Mouse (Mus musculus) gastrocnemius, postnatal 36 days (tissue): Measurements from ENCODE around the gene Mxi1. TPM values are rescaled to one million over a fixed set of nuclear protein-coding genes. Genes with fewer than 3 reads are reported as not detected.

Experiments
- DNase-seq, 2 experiments: peaks; one replicate each; pipeline ENCODE4 v3.0.0; 2022
- intact Hi-C: fragments of 180-260 bp; cut with DNase I; formaldehyde crosslinking; loops from one replicate; pipeline ENCODE4 v1.15.1; 2025
- total RNA-seq, 2 experiments: library from RNA; stranded (reverse); gene quantifications; 2 replicates each; pipeline ENCODE4 v1.2.3; 2021

The Mxi1 gene
- total RNA-seq, 2 experiments from 2014 or later: 35.9 to 47.1 TPM

DNA sequence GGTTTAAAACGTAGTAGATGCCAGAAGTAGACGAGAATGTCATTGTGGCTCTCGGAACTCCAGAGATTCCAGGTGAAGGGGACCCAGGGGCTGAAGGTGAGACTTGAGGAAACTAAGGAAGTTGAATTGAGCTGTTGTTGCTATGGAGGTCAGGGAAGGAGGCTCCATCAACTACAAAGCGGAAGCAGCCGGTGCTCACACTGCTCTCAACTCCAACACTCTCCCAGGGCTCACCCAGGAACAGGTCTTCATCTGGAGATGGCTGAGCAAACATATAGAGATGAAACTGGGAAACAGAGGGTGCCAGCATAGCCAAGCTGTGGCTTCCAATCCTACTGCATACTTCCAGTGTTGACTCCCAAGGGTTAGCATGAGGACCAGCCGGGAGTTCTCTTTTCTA, 6.6 kb downstream of the Mxi1 start:
- no peak for DNase-seq

DNA sequence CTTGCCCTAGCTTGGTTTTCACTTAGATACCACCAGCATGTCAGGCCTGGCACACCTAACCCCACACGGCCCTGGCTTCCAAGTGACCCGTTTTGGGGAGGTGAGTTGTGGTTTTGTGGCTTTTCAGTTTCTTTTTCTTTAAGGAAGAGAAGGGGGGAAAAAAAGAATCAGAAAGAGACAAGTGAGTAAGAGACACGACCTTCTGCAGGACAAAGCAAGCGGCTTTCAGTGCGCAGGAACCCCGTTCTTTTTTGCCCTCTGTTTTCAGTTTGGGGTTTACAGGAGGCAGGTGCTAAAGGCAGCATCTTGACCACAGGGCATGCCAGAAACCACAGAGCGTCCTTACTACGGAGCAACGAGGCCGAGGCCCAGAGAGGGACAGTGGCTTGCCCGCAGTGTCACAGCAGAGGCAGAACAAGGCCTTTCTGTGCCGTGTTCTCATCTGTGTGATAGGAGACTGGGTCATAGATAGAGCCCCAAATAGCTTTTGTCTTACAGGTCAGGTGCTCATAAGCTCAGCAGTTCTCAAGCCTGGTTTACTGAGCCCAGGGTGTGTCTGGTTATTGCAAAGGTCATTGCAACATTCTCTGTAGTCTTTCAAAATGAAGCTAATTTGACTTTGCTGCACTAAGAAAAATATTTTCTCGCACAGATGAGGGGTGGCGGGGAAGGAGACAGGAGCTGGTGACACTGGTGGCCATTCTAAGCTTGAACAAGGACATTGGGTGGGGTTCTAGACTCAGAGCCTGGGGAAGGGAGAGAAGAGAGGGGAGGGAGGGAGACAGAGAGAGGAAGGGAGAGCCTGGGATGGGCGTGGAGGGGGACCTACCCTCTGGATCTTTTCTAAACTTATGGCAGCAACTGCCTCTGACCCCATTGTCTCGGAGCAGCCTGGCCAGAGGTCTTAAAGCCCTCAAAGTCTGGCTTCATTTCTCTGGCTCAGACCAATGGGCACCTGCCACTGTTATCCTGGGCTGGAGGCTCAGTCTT, 8.1 kb downstream of the Mxi1 start:
- no peak for DNase-seq
- intact Hi-C loops: loop anchor here (10.0 kb wide), 1 partner anchor 284 kb away; no protein-coding TSS in a partner anchor

More for the DNA sequence above, 6.6 kb downstream of the Mxi1 start:
- intact Hi-C loops: loop anchor here (10.0 kb wide), 1 partner anchor 282 kb away; no protein-coding TSS in a partner anchor

DNA sequence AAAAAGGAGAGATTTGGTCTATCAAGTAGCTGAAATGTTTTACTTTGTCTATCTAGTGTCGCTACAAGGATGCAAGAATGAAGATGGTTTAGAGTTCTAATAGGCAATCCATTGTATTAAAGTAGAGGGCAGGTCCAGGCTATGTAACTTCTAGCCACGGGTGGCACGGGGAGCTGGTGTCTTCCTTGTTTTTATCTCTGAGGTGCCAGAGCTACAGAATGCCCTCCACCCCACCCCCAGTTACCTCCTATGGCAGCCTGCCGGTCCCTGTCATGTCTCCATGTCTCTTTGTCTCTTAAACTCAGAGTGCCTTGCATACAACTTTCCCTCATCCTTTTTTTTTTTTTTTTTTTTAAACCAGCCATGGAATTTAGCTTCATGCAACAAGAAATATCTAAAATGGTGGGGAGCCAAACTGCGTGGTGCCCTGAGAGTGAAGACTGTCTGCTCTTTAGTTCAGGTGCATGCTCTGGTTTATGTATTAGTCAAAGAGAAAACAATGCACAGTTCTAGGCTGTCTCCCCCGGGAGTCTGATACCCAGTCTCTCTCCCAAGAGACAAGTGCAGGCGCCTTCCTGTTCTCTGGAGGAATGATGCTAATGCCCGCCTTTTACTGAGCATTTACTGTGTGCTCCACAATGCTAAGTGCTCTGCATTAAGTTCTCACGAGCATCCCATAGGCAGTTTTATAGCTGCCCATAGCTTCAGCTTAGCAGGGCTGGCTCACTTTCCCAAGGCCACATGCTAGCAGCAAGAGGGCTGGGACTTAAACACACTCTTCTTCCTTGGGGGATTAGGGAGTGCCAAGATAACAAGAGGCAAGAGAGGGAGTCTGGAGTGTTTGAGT, 10.2 kb downstream of the Mxi1 start:
- intact Hi-C loops: no loop called here
- no peak for DNase-seq

DNA sequence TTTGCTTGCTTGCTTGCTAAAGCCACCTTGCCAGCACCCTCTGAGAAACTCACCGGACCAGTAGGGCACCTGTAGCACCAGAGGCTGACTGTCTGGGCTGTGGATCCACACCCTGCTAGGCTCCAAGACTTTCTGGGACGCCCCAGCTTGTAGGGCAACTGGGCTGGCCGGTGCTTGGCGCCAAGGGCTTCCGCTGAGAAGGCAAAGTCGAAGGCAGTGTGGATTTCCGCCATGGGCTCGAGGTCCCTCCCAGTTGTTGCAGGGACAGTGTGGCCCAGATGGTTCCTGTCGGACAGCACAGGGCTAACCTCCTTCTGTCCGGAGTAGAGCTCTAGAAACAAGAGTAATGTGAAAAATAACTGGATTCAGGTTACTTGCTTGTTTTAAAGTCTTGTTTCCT, 11.0 kb downstream of the Mxi1 start:
- no peak for DNase-seq
- intact Hi-C loops: no loop called here

GRCm38 (mm10) chr19:53322438-53323048, 12.2 kb downstream of the Mxi1 start:
- intact Hi-C loops: no loop called here
- DNase-seq: no peak

DNA sequence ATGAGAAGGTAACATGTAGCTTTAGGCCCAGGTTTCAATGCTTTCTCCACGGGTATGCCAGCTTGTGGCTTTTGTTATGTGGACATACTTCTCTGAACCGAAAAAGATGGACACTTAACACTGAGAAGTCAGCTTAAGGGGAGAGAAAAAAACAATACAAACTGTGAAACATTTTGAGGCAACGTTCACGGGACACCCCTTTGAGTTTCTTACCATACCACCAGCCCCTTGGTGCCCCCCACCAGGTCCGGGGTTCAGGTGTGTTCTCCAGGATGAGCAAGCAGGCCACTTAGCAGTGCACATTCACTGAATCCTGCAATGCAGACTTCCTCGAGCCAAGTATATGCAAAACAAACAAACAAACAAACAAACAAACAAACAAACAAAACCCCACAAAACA, 14.5 kb downstream of the Mxi1 start:
- no peak for DNase-seq

GRCm38 (mm10) chr19:53325578-53326295, 15.4 kb downstream of the Mxi1 start:
- peak; percentile 51 to 63 for DNase-seq
- intact Hi-C loops: no loop called here

More for the DNA sequence above, 14.5 kb downstream of the Mxi1 start:
- intact Hi-C loops: no loop called here

GRCm38 (mm10) chr19:53328116-53328515, 17.8 kb downstream of the Mxi1 start:
- intact Hi-C loops: loop anchor here (2.0 kb wide), 1 partner anchor 17 kb away; the partner anchor contains the start of gene Mxi1

DNA sequence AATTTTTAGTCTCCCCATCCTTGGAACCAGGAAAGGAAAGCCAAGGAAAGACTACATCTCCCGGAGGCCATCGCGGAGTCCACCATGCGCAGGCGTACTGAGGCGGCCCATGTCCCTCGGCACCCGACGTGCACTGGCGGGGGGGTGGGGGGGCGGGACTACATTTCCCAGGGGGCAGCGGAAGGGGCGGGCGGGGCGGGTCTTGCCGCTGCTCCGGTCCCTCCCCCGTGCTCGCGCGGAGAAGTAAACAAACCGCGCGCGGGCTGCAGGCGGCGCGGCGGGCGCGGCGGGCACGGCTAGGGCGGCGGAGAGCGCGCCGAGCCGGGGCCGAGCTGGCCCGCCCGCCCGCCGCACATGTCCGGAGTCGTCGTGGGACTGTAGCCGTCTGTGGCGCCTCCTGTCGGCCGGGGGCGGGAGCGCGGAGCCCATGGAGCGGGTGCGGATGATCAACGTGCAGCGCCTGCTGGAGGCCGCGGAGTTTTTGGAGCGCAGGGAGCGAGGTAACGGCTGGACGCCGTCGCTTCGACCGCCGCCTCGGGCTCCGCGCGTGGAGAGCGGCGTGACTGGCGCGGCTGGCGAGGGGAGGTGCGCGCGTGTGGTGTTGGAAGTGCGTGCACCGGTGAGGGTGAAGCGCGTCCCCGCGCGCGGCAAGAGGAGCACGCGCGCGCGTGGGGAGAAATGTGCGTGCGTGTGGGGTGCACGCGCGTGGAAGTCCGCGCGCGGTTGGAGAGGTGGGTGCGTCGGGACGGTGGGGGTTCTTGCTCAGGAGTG, 19.1 kb downstream of the Mxi1 start:
- intact Hi-C loops: loop anchor here (2.0 kb wide), 1 partner anchor 19 kb away; the partner anchor contains the start of gene Mxi1
- peak; percentile 89 to 91 for DNase-seq

More at GRCm38 (mm10) chr19:53328116-53328515, 17.8 kb downstream of the Mxi1 start:
- DNase-seq: no peak

GRCm38 (mm10) chr19:53329992-53330381, 19.7 kb downstream of the Mxi1 start:
- intact Hi-C loops: loop anchor here (2.0 to 5.0 kb wide), 2 partner anchors 19 to 37 kb away; partner anchors contain the start of gene Mxi1
- peak; percentile 70 to 78 for DNase-seq

- intact Hi-C loops: loop anchor here (5.0 kb wide), 1 partner anchor 35 kb away; no protein-coding TSS in a partner anchor
These were observed 21.7 kb downstream of the Mxi1 start for GRCm38 (mm10) chr19:53331882-53332500.

GRCm38 (mm10) chr19:53333730-53334129, 23.4 kb downstream of the Mxi1 start:
- no peak for DNase-seq
- intact Hi-C loops: loop anchor here (5.0 kb wide), 1 partner anchor 34 kb away; no protein-coding TSS in a partner anchor

More at GRCm38 (mm10) chr19:53331882-53332500, 21.7 kb downstream of the Mxi1 start:
- DNase-seq: no peak

DNA sequence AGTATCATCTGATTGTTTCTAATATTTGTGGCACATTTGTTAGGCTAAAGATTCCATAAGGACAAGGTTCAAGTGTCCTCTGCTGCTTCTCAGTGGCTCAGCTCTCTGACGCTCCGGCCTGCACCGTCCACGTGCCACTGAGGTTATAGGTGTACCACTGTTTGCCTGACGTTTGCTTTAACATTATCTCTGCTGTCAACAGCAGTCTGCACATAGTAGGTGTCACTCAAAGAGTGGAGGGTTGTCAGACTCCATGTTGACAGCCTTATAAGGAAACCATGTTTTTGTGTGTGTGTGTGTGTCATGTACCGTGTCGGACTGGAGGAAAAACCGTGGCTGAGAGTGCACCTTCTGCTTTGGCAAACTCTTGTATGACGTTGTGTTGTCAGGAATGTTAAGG, 24.9 kb downstream of the Mxi1 start:
- intact Hi-C loops: no loop called here
- no peak for DNase-seq

DNA sequence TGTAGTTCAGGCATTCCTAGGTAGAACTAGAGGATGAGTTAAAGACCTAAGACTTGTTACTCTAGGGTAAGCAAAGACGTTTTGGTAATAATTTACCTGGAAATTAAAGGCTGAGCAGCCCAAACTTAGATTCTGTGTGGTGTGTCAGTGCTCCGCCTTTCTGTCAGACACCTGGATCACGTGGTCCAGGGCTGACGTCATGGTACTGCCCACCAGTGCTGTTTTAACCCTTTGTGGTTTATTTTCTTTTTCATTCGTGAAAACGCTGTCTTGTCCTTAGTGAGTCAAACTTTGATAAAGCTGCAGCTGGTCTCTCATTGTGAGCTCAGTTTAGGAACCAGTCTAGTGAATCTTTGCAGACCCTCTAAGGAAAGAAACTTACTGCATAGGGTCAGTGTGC, 30.1 kb downstream of the Mxi1 start:
- intact Hi-C loops: no loop called here

DNA sequence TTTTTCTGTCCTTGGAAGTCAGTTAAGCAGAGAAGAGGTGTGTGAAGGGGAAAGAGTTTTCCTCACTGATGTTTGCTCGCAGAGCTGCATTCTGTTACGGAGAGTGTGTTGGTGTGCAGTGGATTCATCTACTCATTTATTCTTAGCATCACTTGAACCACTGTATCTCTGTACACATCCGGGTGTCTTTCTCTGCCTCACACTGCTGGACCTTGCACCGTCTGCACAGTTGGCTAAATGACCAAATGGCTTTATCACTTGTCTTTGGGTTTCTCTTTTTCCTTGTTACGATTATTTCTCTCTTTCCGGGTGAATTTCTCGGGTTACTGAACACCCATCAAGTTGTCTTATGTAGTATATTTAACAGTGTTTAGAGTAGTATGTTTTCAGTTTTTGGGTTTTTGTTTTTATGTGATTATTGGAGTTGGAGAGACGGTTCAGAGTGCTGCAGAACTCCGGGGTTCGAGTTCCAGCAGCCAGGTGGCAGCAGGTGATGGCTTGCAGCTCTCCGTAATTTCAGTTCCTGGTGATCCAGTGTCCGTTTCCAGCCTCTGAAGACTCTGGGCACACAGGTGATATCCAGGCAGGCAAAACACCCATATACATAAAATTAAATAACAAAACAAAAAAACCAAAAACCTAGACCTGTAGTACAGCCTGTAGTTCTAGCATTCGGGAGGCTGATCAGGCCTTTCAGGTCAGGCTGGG, 33.0 kb downstream of the Mxi1 start:
- no peak for DNase-seq

More for the DNA sequence above, 30.1 kb downstream of the Mxi1 start:
- no peak for DNase-seq

DNA sequence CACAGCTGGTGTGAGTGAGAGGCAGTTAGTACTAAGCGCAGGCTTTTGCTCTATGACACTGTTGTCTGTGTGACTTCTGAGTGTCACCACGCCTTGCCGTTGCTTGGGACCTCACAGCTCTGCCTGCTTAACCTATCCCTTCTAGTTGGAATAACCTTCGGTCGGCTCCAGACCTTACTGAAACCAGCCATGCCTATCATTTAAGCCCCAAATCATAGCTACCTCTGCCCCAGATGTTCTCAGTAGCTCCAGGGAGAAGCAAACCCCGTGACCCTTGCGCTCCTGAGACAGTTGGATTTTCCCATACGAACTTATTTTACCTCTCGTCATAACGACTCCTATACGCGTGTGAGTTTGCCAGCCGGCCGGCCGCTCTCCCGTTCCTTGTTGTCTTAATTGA, 33.7 kb downstream of the Mxi1 start:
- intact Hi-C loops: no loop called here
- no peak for DNase-seq

More for the DNA sequence above, 33.0 kb downstream of the Mxi1 start:
- intact Hi-C loops: no loop called here

- intact Hi-C loops: no loop called here
- DNase-seq: no peak
These were observed 35.4 kb downstream of the Mxi1 start for GRCm38 (mm10) chr19:53345766-53346165.

- no peak for DNase-seq
- intact Hi-C loops: no loop called here
These were observed 43.5 kb downstream of the Mxi1 start for GRCm38 (mm10) chr19:53353864-53354263.
